Mouse (Mus musculus) spleen, adult 2 months (tissue): ENCODE measurements around the gene Tex14. TPM values are rescaled to one million over a fixed set of nuclear protein-coding genes. Genes with fewer than 3 reads are reported as not detected.
"Not testable (repeated sequence)": the region's sequence is repeated elsewhere in the genome, so short reads cannot be mapped to it uniquely, and the experiment has no call there.

Experiments
- DNase-seq, 2 experiments: peaks; one replicate each; pipeline versions ENCODE4 v3.0.0 to v3.0.0-alpha.2; 2012 to 2021; ENCODE audit warnings: low spot score in 2 of 2, low read depth in 1 of 2
- H3K27ac ChIP-seq: fragments of 200-500 bp; 2 replicates; pipeline ENCODE4 v1.5.1; 2012; ENCODE audit warnings: low read length, inconsistent platforms; ENCODE audit not compliant: insufficient read depth
- H3K27me3 ChIP-seq: fragments of 200-500 bp; 2 replicates; pipeline ENCODE4 v1.6.1; 2012; ENCODE audit warnings: mild to moderate bottlenecking, moderate library complexity, low read length, inconsistent platforms; ENCODE audit not compliant: control insufficient read depth, insufficient read depth
- H3K36me3 ChIP-seq: fragments of 200-500 bp; 2 replicates; pipeline ENCODE4 v1.6.1; 2012; ENCODE audit warnings: mild to moderate bottlenecking, low read length, inconsistent platforms; ENCODE audit not compliant: control insufficient read depth, insufficient read depth
- H3K4me1 ChIP-seq: fragments of 200-500 bp; 2 replicates; pipeline ENCODE4 v1.6.1; 2011; ENCODE audit warnings: inconsistent platforms; ENCODE audit not compliant: control insufficient read depth, insufficient read depth, insufficient read length
- H3K4me3 ChIP-seq: fragments of 200-500 bp; 2 replicates; pipeline ENCODE4 v1.5.1; 2011; ENCODE audit warnings: mild to moderate bottlenecking, inconsistent platforms; ENCODE audit not compliant: insufficient read depth, insufficient read length; ENCODE audit errors: extremely low read depth
- CTCF ChIP-seq: fragments of 200-500 bp; IDR thresholded peaks from 2 replicates; pipeline ENCODE4 v1.5.1; 2011; ENCODE audit warnings: mild to moderate bottlenecking, inconsistent platforms; ENCODE audit not compliant: insufficient read depth, insufficient read length, insufficient replicate concordance; ENCODE audit errors: extremely low read depth
- POLR2A ChIP-seq: fragments of 200-500 bp; IDR thresholded peaks from 2 replicates; pipeline ENCODE4 v1.6.1; 2011; ENCODE audit warnings: low read depth, low read length, inconsistent platforms
- WGBS: fragments of 180-500 bp; shearing (Covaris S2); methylation state at CpG from one replicate; pipeline ENCODE4 v1.1.7; 2018; 5-methylcytosine and 5-hydroxymethylcytosine counted together
- polyA plus RNA-seq: library from polyadenylated mRNA; depleted of rRNA; stranded (reverse); fragments of >200 nt; gene quantifications from 2 replicates; pipeline ENCODE4 v1.2.3, GENCODE M21; 2012

The Tex14 gene
- polyA plus RNA-seq, 1 experiment: 0.16 TPM

DNA sequence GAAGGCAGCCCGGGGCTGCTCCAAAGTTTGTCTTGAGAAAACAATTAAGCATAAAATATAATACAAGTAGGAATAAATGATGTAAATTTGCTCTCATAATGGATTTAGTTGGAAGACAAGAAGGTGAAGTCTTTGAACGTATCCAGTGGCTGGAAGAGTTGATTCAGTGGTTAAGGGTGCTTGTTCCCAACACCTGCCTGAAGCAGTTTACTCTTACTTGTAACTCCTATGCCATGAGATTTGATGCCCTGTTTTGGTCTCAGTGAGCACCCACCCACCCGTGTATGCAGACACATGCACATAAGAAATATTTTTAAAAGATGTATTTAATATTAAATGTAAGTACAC, 44.3 kb downstream of the Tex14 start:
- 8% methylated on average over 3 of the region's 3 CpGs for whole genome bisulfite sequencing
- Histone ChIP-seq H3K27ac (peak overlapping the region; percentile 18; the same call in 1 of the 2 replicates), H3K4me1 (no peaks in the 10 kb centered on the region; the same call in 1 of the 2 replicates)

DNA sequence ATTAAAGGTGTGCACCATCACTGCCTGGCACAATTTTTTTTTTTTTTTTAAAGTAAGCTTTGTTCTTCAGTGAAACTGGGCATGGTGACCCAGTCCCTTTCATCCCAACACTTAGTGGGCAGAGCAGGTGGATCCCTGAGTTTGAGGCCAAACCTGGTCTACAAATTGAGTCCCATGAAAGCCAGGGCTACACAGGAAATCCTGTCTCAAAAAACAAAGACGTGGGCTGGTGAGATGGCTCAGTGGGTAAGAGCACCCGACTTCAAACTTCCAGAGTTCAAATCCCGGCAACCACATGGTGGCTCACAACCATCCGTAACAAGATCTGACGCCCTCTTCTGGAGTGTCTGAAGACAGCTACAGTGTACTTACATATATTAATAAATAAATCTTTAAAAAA, 45.0 kb downstream of the Tex14 start:
- H3K27ac ChIP-seq, DNase-seq: not testable (repeated sequence)

More for the DNA sequence above, 44.3 kb downstream of the Tex14 start:
- no peak for DNase-seq
- Histone ChIP-seq H3K4me3 (no peak overlapping the region), H3K36me3 (no peaks in the 10 kb centered on the region), H3K27me3 (no peaks in the 10 kb centered on the region)
- no peak for TF ChIP-seq CTCF
- TF ChIP-seq POLR2A: no peak

DNA sequence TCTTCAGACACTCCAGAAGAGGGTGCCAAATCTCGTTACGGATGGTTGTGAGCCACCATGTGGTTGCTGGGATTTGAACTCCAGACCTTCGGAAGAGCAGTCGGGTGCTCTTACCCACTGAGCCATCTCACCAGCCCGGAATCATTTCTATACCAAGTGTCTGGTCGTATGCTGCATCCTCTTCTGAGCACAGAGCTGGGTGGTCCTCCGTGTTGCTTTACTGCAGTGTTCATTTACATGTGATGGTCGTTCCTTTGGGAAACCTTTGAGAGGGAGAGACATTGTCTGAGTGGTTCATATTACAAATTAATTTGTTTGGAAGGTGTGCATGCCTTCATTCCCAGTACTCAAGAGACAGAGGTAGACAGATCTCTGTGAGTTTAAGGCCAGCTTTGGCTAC, 47.9 kb downstream of the Tex14 start:
- not testable (repeated sequence) for H3K36me3 ChIP-seq, H3K4me3 ChIP-seq, DNase-seq, H3K27ac ChIP-seq, H3K4me1 ChIP-seq, H3K27me3 ChIP-seq
- WGBS: 77% methylated on average over 8 of the region's 8 CpGs

More for the DNA sequence above, 45.0 kb downstream of the Tex14 start:
- 32% methylated on average over 5 of the region's 5 CpGs for WGBS
- H3K36me3 ChIP-seq, H3K4me3 ChIP-seq, H3K27me3 ChIP-seq, H3K4me1 ChIP-seq: not testable (repeated sequence)

DNA sequence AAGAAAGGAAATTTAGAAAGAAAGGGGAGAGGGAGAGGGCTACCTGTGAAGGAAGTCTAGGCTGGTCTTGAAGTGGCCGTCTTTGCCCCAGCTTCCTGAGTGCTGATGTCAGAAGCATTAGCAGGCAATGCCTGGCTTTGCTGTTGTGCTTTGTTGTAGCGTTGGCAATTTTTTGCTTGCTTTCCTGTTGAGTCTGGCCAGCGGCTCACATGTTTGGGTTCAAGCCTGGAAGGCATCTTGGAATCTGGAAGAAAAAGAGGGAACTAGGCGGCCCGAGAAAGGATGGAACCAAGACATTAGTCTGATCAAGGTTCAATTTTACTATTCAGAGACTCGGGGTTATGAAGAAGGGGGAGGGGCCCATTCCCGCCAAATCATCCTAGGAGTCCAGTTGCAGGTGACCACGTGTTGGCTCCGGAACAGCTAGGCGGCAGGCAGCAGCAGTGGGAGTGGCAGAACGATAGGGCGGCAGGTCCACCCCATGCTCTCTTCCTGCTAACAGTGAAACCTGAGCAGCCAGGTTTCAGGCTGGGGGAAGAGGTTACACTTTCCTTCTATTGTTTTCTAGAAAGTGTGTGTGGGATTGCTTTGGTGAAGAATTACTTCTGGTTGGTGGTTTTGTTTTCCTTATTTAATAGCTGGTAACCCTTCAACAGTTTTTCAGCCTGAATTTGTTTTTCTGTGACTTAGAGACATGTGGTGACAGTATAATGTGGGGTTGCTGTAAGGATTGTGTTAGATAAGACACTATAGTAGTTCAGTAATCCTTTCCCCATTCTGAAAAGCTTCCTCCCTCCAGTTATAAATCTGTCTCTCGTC, 48.6 kb downstream of the Tex14 start:
- Histone ChIP-seq H3K36me3 (no peaks in the 10 kb centered on the region), H3K27me3 (no peaks in the 10 kb centered on the region), H3K4me1 (no peaks in the 10 kb centered on the region; the same call in 1 of the 2 replicates), H3K4me3 (no peak overlapping the region), H3K27ac (no peak overlapping the region)
- no peak for DNase-seq
- WGBS: 15% methylated on average over 13 of the region's 13 CpGs
- TF ChIP-seq CTCF (no peak), POLR2A (no peak)

DNA sequence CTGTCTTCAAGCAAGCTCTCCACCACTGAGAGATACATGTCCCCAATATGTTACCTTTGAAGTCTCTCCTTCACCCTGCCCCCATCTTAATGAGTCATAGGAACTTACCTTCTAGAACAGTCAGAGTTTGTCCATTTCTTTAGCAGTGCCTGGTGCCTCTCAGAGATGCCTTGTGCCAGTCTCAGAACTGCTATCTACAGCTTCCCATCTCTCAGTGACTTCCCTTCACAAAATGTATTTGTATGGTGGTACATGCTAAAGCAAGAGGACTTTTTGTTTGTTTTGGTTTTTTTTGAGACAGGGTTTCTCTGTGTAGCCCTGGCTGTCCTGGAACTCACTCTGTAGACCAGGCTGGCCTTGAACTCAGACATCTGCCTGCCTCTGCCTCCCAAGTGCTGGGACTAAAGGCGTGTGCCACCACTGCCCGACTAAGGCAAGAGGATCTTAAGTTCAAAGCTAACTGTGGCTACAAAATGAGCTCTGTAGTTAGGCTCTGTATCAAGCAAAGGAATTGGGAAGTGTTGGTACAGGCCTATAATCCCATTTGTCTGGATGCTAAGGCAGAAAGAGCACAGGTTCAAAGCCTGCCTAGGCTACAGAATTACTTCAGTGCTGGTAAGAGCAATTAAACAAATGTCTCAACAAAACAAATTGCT, 49.3 kb downstream of the Tex14 start:
- no peak overlapping the region for H3K27ac ChIP-seq
- WGBS: 85% methylated on average over 2 of the region's 2 CpGs
- no peak for TF ChIP-seq CTCF
- no peak for TF ChIP-seq POLR2A
- no peaks in the 10 kb centered on the region; the same call in 1 of the 2 replicates for H3K4me1 ChIP-seq
- H3K36me3 ChIP-seq: no peaks in the 10 kb centered on the region
- DNase-seq: no peak
- no peaks in the 10 kb centered on the region for H3K27me3 ChIP-seq
- H3K4me3 ChIP-seq: no peak overlapping the region

DNA sequence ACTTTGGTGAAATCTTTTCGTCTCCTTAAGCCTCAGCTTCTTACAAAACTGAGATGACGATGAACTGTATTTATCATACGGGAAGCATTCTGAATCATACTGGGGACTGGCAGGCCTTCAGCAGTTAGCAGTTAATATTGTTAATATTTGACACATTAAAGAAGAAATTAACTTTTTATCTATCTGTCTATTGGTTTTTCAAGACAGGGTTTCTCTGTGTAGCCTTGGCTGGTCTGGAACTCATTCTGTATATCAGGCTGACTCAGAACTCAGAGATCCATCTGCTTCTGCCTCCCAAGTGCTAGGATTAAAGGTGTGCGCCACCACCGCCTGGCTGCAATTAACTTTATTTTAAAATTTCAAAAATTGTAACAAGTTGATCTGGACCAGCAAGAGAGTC, 50.7 kb downstream of the Tex14 start:
- 91% methylated on average over 5 of the region's 5 CpGs for WGBS
- no peak for DNase-seq
- no peaks in the 10 kb centered on the region for H3K36me3 ChIP-seq

DNA sequence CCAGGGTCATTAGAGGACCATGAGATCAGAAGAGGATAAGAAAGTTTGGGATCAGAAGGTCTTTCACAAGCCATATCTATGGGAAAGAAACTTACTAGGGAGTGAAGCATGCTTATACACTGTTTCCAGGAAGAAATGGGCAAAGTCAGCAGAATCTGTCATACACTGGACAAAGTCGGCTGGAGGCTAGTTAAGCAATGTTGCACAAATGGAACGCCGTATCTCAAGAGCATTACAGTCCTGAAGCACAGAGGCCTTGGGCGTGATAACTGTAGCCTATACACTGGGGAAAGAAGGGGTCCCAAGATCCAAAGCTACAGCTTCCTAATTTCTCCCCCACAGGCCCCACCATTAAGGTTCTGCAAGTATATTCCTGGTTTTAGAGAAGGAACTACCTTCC, 51.1 kb downstream of the Tex14 start:
- no peaks in the 10 kb centered on the region; the same call in 1 of the 2 replicates for H3K4me1 ChIP-seq
- no peak for TF ChIP-seq POLR2A
- TF ChIP-seq CTCF: no peak
- H3K4me3 ChIP-seq: no peak overlapping the region
- H3K27me3 ChIP-seq: no peaks in the 10 kb centered on the region
- 92% methylated on average over 4 of the region's 4 CpGs for WGBS
- no peak overlapping the region for H3K27ac ChIP-seq
- DNase-seq: no peak
- H3K36me3 ChIP-seq: no peaks in the 10 kb centered on the region

More for the DNA sequence above, 50.7 kb downstream of the Tex14 start:
- Histone ChIP-seq H3K4me3 (no peak overlapping the region), H3K27me3 (no peaks in the 10 kb centered on the region), H3K27ac (no peak overlapping the region), H3K4me1 (no peaks in the 10 kb centered on the region; the same call in 1 of the 2 replicates)
- TF ChIP-seq POLR2A (no peak), CTCF (no peak)
